Mouse (Mus musculus) inflammation-experienced regulatory T-cells, adult 16 weeks (primary cell): ENCODE measurements around the gene Adcy5. TPM values are rescaled to one million over a fixed set of nuclear protein-coding genes. Genes with fewer than 3 reads are reported as not detected.

Experiments
- polyA plus RNA-seq: library from polyadenylated mRNA; unstranded; fragments of 100-300 nt; shearing (Covaris generic); gene quantifications from one replicate; pipeline ENCODE4 v1.2.1, GENCODE M21; 2017

Gene Adcy5
- 0.11 TPM for polyA plus RNA-seq

DNA sequence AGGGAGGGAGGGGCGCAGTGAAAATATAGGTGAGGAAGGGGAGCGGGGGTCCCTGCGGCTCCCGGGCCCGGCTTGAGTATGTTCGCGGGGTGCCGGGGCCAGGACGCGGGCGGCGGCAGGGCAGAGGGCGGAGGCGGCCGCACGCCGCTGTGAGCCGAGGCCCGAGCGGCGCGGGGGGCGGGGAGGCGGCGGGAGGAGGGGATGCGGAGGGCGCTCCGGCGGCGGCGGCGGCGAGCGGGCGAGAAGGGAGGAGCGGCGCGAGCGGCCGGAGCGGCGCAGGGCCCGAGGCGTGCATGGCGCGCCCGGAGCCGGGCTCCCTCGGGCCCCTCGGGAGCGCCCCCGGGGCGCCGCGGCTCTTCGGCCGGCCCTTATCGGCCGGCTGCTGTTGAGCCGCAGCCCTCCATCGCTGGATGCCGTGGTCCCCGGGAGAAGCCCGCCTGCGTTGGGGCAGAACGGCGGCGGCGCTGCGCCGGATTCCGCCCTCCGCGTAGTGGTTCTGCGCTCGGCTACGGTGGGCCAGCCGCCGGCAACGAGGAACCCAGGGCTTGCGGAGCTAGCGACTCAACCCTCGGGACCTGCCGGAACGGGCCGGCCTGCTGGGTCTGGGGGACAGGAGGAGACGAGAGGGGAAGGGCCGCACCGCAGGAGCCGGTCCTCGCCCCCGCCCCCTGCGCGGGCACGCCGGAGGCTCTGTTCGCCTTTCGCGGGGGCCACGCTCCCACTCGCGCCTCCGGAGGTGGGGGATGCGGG, at the start of gene Adcy5:
TSS of gene Adcy5 (plus strand) at position 237 of the 750 bp plus-strand sequence.

Other genes with a start within 250 kb of the Adcy5 start
- gene Hacd2, start 132.4 kb upstream of the Adcy5 start, polyA plus RNA-seq, result 30.5 TPM
- 43.4 TPM for gene Sec22a, start 209.0 kb downstream of the Adcy5 start, polyA plus RNA-seq